8 mouse cellular contexts compared by ENCODE assay signal in genomic region chr10:89744341-89744740, GRCm38 (mm10). TPM values are rescaled to one million over a fixed set of nuclear protein-coding genes. Genes with fewer than 3 reads are reported as not detected.
DNase-seq lines count a peak whose midpoint lies in the region; ATAC-seq and TF ChIP-seq lines count a peak whose summit lies in the region.

No protein-coding gene starts in this region.

- no peaks in the 10 kb centered on the region for H3K27me3 ChIP-seq in heart, adult 2 months (ENCODE audit: control insufficient read depth, insufficient read depth, low read length)
- H3K27me3 ChIP-seq in liver, embryonic 11.5 days (replicated peaks; ENCODE audit: control insufficient read depth, insufficient read depth, low read length), result no peaks in the 10 kb centered on the region

- peaks cover 3% of the 10 kb centered on the region for H3K36me3 ChIP-seq in heart, adult 2 months (ENCODE audit: control insufficient read depth, insufficient read depth, low read length)
- no peaks in the 10 kb centered on the region for H3K36me3 ChIP-seq in liver, embryonic 11.5 days (ENCODE audit: control insufficient read depth, insufficient read depth, low read length)

- H3K9ac ChIP-seq in heart, adult 2 months (ENCODE audit: low read depth, low read length), result peak overlapping the region; percentile 52; the same call in 1 of the 2 replicates
- peak overlapping the region; percentile 91; the same call in 1 of the 2 replicates for H3K9ac ChIP-seq in liver, embryonic 11.5 days (ENCODE audit: low read depth, low read length)

- DNase-seq in heart, adult 2 months, result no peak
- no peak for DNase-seq in heart, postnatal 4 days
- peak; percentile 84 for DNase-seq in A20 (ENCODE audit: low read depth, low spot score)
- DNase-seq in liver, embryonic 11.5 days (ENCODE audit: low spot score), result no peak
- DNase-seq in yolk sac, embryonic 10.5 days (ENCODE audit: low spot score), result no peak
- no peak for DNase-seq in spleen, postnatal 14 days (ENCODE audit: low spot score in 2 of 2)
- DNase-seq in gastrocnemius, adult 8-10 months (ENCODE audit: low spot score in 2 of 2), result no peak

- peak overlapping the region; percentile 93 for H3K4me3 ChIP-seq in heart, adult 2 months
- peak overlapping the region; percentile 96 for H3K4me3 ChIP-seq in liver, embryonic 11.5 days (ENCODE audit: low read depth, low read length)

- H3K27ac ChIP-seq in heart, adult 2 months, result peak overlapping the region; percentile 88
- no peak overlapping the region for H3K27ac ChIP-seq in liver, embryonic 11.5 days (ENCODE audit: low read depth, low read length)

- WGBS in heart, adult 2 months, result 8% methylated on average over 3 of the region's 3 CpGs
- WGBS in liver, embryonic 11.5 days, result 20% methylated on average over 3 of the region's 3 CpGs

- 0 out of 2 replicates have a peak, but pooled peaks have one; percentile 13 for ATAC-seq in erythroid progenitor cell, adult 5-6 weeks (replicated peaks; ENCODE audit: low FRiP score, poor library complexity, severe bottlenecking)
- ATAC-seq in liver, embryonic 11.5 days (replicated peaks; ENCODE audit: low FRiP score), result no peak

- intact Hi-C loops in heart, adult 2 months (cut with DNase I), result no loop called here

- TF ChIP-seq EP300 in heart, adult 2 months (IDR thresholded peaks at IDR 0.05; ENCODE audit: insufficient read depth, low read depth, low read length), result no peak

- H3K9me3 ChIP-seq in liver, embryonic 11.5 days (ENCODE audit: control insufficient read depth, low read length), result no peaks in the 10 kb centered on the region

- H3K4me2 ChIP-seq in liver, embryonic 11.5 days, result peak overlapping the region; percentile 88

- H3K4me1 ChIP-seq in heart, adult 2 months (ENCODE audit: control insufficient read depth, insufficient read depth, low read length), result peaks cover 5% of the 10 kb centered on the region
- peaks cover 4% of the 10 kb centered on the region; the same call in 1 of the 2 replicates for H3K4me1 ChIP-seq in liver, embryonic 11.5 days (replicated peaks; ENCODE audit: control insufficient read depth, insufficient read depth, low read length)

- no peaks in the 10 kb centered on the region; the same call in 1 of the 2 replicates for H3K79me2 ChIP-seq in heart, adult 2 months (replicated peaks; ENCODE audit: control insufficient read depth, insufficient read depth, low read length)

- no peak for TF ChIP-seq POLR2A in heart, adult 2 months (IDR thresholded peaks at IDR 0.05; ENCODE audit: insufficient read depth, low read depth, low read length)

- TF ChIP-seq CTCF in heart, adult 2 months (IDR thresholded peaks at IDR 0.05), result no peak

RNA-seq across cellular contexts. Expression of gene Uhrf1bp1l, which starts 0.5 kb away (rescaled TPM):
- total RNA-seq in heart, adult 2 months (2021), result 10 to 100 TPM; 20.6 to 27.7 TPM
- 7.9 and 9.8 TPM in 2 replicates for polyA plus RNA-seq in heart, adult 2 months (2012; rRNA removed)
- total RNA-seq in heart, postnatal 4 days (2021), result 10 to 100 TPM; 28.8 to 31.4 TPM
- total RNA-seq in erythroid progenitor cell, adult 5-6 weeks (2015; ENCODE audit: low replicate concordance), result 9.4 and 9.6 TPM in 2 replicates
- 5.5 and 9.2 TPM in 2 replicates for total RNA-seq in erythroid progenitor cell, adult 5-6 weeks (2017; ENCODE audit: low replicate concordance)
- polyA plus RNA-seq in liver, embryonic 11.5 days (2014; fragmentation: Nextera tagmentation; extraction: Ambion mirVana), result 24.4 and 26.8 TPM in 2 replicates
- 10 to 100 TPM; 14.8 to 24.1 (median 21.3) TPM for total RNA-seq in gastrocnemius, adult 8-10 months (2022)

RNA-seq across cellular contexts. Expression of gene Actr6, which starts 12.2 kb away (rescaled TPM):
- total RNA-seq in heart, adult 2 months (2021), result 10 to 100 TPM; 12.2 to 13.4 TPM
- 1.5 and 6.6 TPM in 2 replicates for polyA plus RNA-seq in heart, adult 2 months (2012; rRNA removed)
- total RNA-seq in heart, postnatal 4 days (2021), result 1 to 10 TPM; 8.1 to 9.8 TPM
- 4.7 and 16.8 TPM in 2 replicates for total RNA-seq in erythroid progenitor cell, adult 5-6 weeks (2015; ENCODE audit: low replicate concordance)
- total RNA-seq in erythroid progenitor cell, adult 5-6 weeks (2017; ENCODE audit: low replicate concordance), result 6.7 and 20.0 TPM in 2 replicates
- 29.3 and 33.2 TPM in 2 replicates for polyA plus RNA-seq in liver, embryonic 11.5 days (2014; fragmentation: Nextera tagmentation; extraction: Ambion mirVana)
- total RNA-seq in gastrocnemius, adult 8-10 months (2022), result 1 to 10 TPM; 5.3 to 8.2 (median 6.5) TPM

RNA-seq across cellular contexts. Expression of gene Scyl2, which starts 58.3 kb away (rescaled TPM):
- total RNA-seq in heart, adult 2 months (2021), result 10 to 100 TPM; 15.4 to 16.2 TPM
- polyA plus RNA-seq in heart, adult 2 months (2012; rRNA removed), result 8.2 and 14.3 TPM in 2 replicates
- 10 to 100 TPM; 21.4 to 22.1 TPM for total RNA-seq in heart, postnatal 4 days (2021)
- total RNA-seq in erythroid progenitor cell, adult 5-6 weeks (2015; ENCODE audit: low replicate concordance), result 15.1 and 23.9 TPM in 2 replicates
- total RNA-seq in erythroid progenitor cell, adult 5-6 weeks (2017; ENCODE audit: low replicate concordance), result 13.6 and 17.3 TPM in 2 replicates
- polyA plus RNA-seq in liver, embryonic 11.5 days (2014; fragmentation: Nextera tagmentation; extraction: Ambion mirVana), result 11.7 and 13.3 TPM in 2 replicates
- 10 to 100 TPM; 11.0 to 13.4 (median 11.5) TPM for total RNA-seq in gastrocnemius, adult 8-10 months (2022)
